Mouse (Mus musculus): Measurements from ENCODE around the gene Foxo1.

DNA sequence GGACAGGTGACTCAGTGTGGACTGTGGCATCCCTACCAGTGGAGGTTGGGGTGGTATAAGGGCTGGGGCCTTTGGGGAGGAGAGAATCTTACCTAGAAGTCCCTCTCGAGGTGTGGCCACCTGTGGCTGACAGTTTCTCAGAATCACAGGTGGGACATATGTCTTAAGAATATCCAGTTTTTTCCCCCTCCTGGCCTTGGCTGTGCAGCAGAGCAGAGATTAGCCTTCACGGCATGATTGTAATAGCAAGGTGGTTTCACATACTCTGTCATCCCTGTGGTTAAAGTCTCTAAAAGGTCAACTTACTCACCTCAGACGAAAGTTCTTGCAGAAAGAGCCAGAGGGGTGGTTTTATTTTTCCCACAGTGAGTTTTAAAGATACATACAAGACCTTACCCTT lies 2.4 kb downstream of the Foxo1 start:
- TF ChIP-seq EP300 (IDR thresholded peaks at IDR 0.05): no peak
- TF ChIP-seq CTCF (IDR thresholded peaks at IDR 0.05): no peak

Data from lung, postnatal 0 days (tissue).